Mouse (Mus musculus): Measurements from ENCODE around the gene Cep350.

DNA sequence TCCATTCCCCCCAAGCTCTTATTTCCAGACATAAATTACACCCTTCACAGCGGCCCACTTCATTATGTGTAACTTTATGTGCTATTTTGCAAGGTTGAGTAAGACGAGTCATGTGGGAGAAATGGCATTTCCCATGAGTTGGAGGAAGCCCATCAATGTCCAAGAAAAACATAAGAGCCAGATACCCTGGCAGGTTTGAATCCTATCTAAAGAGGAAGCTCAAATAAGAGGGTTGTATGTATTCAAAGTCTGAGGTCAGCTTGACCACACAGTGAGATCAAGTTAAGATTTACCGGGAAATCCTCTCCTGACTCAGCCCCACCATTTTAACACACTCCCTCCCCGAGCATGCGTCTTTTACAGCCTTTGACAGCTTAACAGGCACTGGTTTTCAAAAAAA is 128.8 kb downstream of the Cep350 start:
- no peak for TF ChIP-seq CTCF (IDR thresholded peaks at IDR 0.05)
- no peak for TF ChIP-seq EP300 (IDR thresholded peaks at IDR 0.05)

Measured in lung, postnatal 0 days (tissue).